Mouse (Mus musculus) small intestine, adult 2 months (tissue): ENCODE results near the gene Stpg3. TPM values are rescaled to one million over a fixed set of nuclear protein-coding genes. Genes with fewer than 3 reads are reported as not detected.
A peak's percentile ranks its signal among the peaks of the same experiment; 100 is the strongest.

Experiments
- H3K27ac ChIP-seq: fragments of 200-500 bp; 2 replicates; pipeline ENCODE4 v1.5.1; 2012; ENCODE audit warnings: low read depth, low read length, control low read depth, inconsistent platforms; ENCODE audit not compliant: insufficient read depth
- H3K27me3 ChIP-seq: fragments of 200-500 bp; 2 replicates; pipeline ENCODE4 v1.6.1; 2012; ENCODE audit warnings: mild to moderate bottlenecking, moderate library complexity, low read length, inconsistent platforms; ENCODE audit not compliant: control insufficient read depth, insufficient read depth
- H3K36me3 ChIP-seq: fragments of 200-500 bp; 2 replicates; pipeline ENCODE4 v1.6.1; 2012; ENCODE audit warnings: mild to moderate bottlenecking, low read length, control low read depth, inconsistent platforms; ENCODE audit not compliant: control insufficient read depth, insufficient read depth
- H3K4me1 ChIP-seq: fragments of 200-500 bp; 2 replicates; pipeline ENCODE4 v1.6.1; 2012; ENCODE audit warnings: low read length, inconsistent platforms, mixed read lengths; ENCODE audit not compliant: control insufficient read depth, insufficient read depth, insufficient read length
- H3K4me3 ChIP-seq: fragments of 200-500 bp; 2 replicates; pipeline ENCODE4 v1.5.1; 2012; ENCODE audit warnings: low read depth, mild to moderate bottlenecking, control low read depth, inconsistent platforms, low read length, moderate library complexity
- CTCF ChIP-seq: fragments of 200-500 bp; IDR thresholded peaks from 2 replicates; pipeline ENCODE4 v1.5.1; 2012; ENCODE audit warnings: low read depth, mild to moderate bottlenecking, control low read depth, inconsistent platforms, low read length, moderate library complexity, mixed read lengths; ENCODE audit not compliant: insufficient replicate concordance, insufficient read length; ENCODE audit errors: extremely low read depth
- POLR2A ChIP-seq: fragments of 200-500 bp; IDR thresholded peaks from 2 replicates; pipeline ENCODE4 v1.6.1; 2012; ENCODE audit warnings: low read depth, mild to moderate bottlenecking, control low read depth, inconsistent platforms, low read length, moderate library complexity
- WGBS: fragments of 180-500 bp; shearing (Covaris S2); methylation state at CpG from one replicate; pipeline ENCODE4 v1.1.7; 2018; 5-methylcytosine and 5-hydroxymethylcytosine counted together
- polyA plus RNA-seq: library from polyadenylated mRNA; depleted of rRNA; stranded (reverse); fragments of >200 nt; gene quantifications from 2 replicates; pipeline ENCODE4 v1.2.3, GENCODE M21; 2012

The Stpg3 gene
- polyA plus RNA-seq, 1 experiment = not detected

GRCm38 (mm10) chr2:25181891-25182397, 32.5 kb downstream of the Stpg3 start:
- TF ChIP-seq CTCF (no peak), POLR2A (no peak)
- Histone ChIP-seq H3K4me3 (peak overlapping the region; percentile 83), H3K4me1 (peaks cover 35% of the 10 kb centered on the region), H3K36me3 (no peaks in the 10 kb centered on the region), H3K27ac (peak overlapping the region; percentile 22; the same call in 1 of the 2 replicates), H3K27me3 (no peaks in the 10 kb centered on the region)
- 1% methylated on average over 17 of the region's 17 CpGs for WGBS

- Histone ChIP-seq H3K27ac (peak overlapping the region; percentile 90), H3K36me3 (no peaks in the 10 kb centered on the region), H3K4me1 (peaks cover 40% of the 10 kb centered on the region), H3K27me3 (no peaks in the 10 kb centered on the region), H3K4me3 (peak overlapping the region; percentile 83)
- TF ChIP-seq POLR2A (no peak), CTCF (no peak)
- WGBS = under 1% methylated on average over 100 of the region's 100 CpGs
Measured at GRCm38 (mm10) chr2:25180973-25181890, 33.2 kb downstream of the Stpg3 start.

GRCm38 (mm10) chr2:25180478-25180903, 33.9 kb downstream of the Stpg3 start, which contains the start of gene Nrarp:
Gene Nrarp, plus strand, starts transcription at chr2:25180758.
- Histone ChIP-seq H3K4me1 (peaks cover 42% of the 10 kb centered on the region), H3K27me3 (no peaks in the 10 kb centered on the region)
- WGBS = 1% methylated on average over 35 of the region's 35 CpGs

GRCm38 (mm10) chr2:25179566-25180217, 34.7 kb downstream of the Stpg3 start:
- no peak for TF ChIP-seq POLR2A
- no peak for TF ChIP-seq CTCF
- Histone ChIP-seq H3K27me3 (no peaks in the 10 kb centered on the region), H3K4me3 (peak overlapping the region; percentile 83), H3K27ac (peak overlapping the region; percentile 68), H3K36me3 (no peaks in the 10 kb centered on the region), H3K4me1 (peaks cover 41% of the 10 kb centered on the region)
- 30% methylated on average over 15 of the region's 15 CpGs for WGBS

More at GRCm38 (mm10) chr2:25180478-25180903, 33.9 kb downstream of the Stpg3 start, which contains the start of gene Nrarp:
- H3K36me3 ChIP-seq = no peaks in the 10 kb centered on the region
- peak within 1 kb of the TSS; percentile 83 for H3K4me3 ChIP-seq
- H3K27ac ChIP-seq = peak within 1 kb of the TSS; percentile 90
- peak; percentile 44; the same call in 1 of the 2 replicates for TF ChIP-seq CTCF
- peak; percentile 83; the same call in 1 of the 2 replicates for TF ChIP-seq POLR2A

GRCm38 (mm10) chr2:25178285-25178972, 36.0 kb downstream of the Stpg3 start:
- H3K27ac ChIP-seq = peak overlapping the region; percentile 8

GRCm38 (mm10) chr2:25177685-25178084, 36.8 kb downstream of the Stpg3 start:
- Histone ChIP-seq H3K4me1 (peaks cover 58% of the 10 kb centered on the region), H3K27ac (0 out of 2 replicates have a peak overlapping the region, but pooled peaks have one; percentile 8)
- WGBS = 15% methylated on average over 6 of the region's 6 CpGs

More at GRCm38 (mm10) chr2:25178285-25178972, 36.0 kb downstream of the Stpg3 start:
- 67% methylated on average over 10 of the region's 10 CpGs for WGBS
- Histone ChIP-seq H3K4me3 (no peak overlapping the region), H3K27me3 (no peaks in the 10 kb centered on the region), H3K36me3 (no peaks in the 10 kb centered on the region), H3K4me1 (peaks cover 51% of the 10 kb centered on the region)
- TF ChIP-seq POLR2A = no peak

More at GRCm38 (mm10) chr2:25177685-25178084, 36.8 kb downstream of the Stpg3 start:
- Histone ChIP-seq H3K36me3 (no peaks in the 10 kb centered on the region), H3K4me3 (peak overlapping the region; percentile 3; the same call in 1 of the 2 replicates), H3K27me3 (no peaks in the 10 kb centered on the region)
- TF ChIP-seq CTCF (no peak), POLR2A (no peak)
